Mouse (Mus musculus): ENCODE results near the gene Gm13271.
"Not testable (repeated sequence)": the region's sequence is repeated elsewhere in the genome, so short reads cannot be mapped to it uniquely, and the experiment has no call there.

Gene Gm13271

DNA sequence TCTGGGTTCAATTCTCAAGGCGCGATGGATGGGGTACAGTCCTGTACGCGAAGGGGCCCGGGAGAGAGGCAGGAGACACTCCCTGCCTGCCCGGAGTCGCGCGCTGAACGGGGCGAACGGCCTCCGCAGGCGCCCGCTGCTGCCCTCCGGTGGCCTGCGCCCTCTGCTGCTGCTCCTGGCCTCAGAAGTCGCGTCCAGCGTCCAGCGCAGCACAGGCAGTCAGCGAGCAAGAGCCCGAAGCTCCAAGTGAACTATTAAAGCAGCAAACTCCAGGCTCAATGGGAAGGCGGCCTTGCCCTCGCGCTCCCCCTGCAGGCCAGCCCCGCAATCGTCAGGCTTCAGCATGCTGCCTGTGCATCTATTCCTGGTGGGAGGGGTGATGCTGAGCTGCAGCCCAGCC, 5.8 kb downstream of the Gm13271 start:
- DNase-seq (ENCODE audit: low spot score in 2 of 2) = peak in 1 of 2 experiments; percentile 27

GRCm38 (mm10) chr4:88761776-88762175, 7.1 kb downstream of the Gm13271 start:
- DNase-seq (ENCODE audit: low spot score in 2 of 2) = peak; percentile 59 to 61

DNA sequence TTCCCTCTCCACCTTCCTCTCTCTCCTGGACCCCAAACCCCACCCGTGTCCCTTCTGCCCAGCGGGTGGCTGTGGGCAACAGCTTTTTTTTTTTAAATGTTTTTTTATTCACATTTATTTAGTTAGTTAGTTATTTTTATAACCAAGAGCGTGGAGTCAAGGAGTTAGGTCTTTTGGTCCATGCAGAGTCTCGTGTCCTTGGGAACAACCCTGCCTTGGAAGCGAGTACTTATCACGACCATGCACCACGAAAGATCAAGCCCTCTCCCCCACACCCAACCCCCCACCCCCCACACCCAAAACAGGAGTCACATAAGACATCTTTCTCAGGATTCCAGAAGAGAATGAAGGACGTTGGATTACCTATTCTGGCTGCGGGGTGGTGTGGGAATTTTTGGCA, 7.7 kb downstream of the Gm13271 start:
- not testable (repeated sequence) for DNase-seq (ENCODE audit: low spot score in 2 of 2)

DNA sequence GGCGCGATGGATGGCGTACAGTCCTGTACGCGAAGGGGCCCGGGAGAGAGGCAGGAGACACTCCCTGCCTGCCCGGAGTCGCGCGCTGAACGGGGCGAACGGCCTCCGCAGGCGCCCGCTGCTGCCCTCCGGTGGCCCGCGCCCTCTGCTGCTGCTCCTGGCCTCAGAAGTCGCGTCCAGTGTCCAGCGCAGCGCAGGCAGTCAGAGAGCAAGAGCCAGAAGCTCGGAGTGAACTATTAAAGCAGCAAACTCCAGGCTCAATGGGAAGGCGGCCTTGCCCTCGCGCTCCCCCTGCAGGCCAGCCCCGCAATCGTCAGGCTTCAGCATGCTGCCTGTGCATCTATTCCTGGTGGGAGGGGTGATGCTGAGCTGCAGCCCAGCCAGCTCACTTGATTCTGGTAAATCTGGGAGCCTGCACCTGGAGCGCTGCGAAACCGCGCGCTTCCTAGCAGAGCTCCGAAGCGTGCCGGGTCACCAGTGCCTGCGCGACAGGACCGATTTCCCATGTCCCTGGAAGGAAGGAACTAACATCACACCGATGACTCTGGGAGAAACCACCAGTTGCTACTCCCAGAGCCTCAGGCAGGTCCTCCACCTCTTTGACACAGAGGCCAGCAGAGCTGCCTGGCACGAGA, 8.8 kb downstream of the Gm13271 start:
- not testable (repeated sequence) for DNase-seq (ENCODE audit: low spot score in 2 of 2)

DNA sequence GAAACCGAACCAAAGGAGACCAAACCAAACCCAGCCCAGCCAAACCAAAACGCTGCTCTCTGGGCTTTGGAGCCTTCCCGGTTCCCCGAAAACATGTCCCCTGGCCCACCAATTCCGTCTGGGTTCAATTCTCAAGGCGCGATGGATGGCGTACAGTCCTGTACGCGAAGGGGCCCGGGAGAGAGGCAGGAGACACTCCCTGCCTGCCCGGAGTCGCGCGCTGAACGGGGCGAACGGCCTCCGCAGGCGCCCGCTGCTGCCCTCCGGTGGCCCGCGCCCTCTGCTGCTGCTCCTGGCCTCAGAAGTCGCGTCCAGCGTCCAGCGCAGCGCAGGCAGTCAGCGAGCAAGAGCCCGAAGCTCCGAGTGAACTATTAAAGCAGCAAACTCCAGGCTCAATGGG, 18.9 kb downstream of the Gm13271 start, which contains the start of gene Gm13290:
Gene Gm13290, plus strand, starts transcription at position 301 of the 400 bp plus-strand sequence.
- DNase-seq (ENCODE audit: low spot score in 2 of 2) = not testable (repeated sequence)

GRCm38 (mm10) chr4:88776622-88777021, 22.0 kb downstream of the Gm13271 start, which contains the start of gene Gm13289:
Gm13289 (plus strand) TSS chr4:88776922.
- DNase-seq (ENCODE audit: low spot score in 2 of 2) = not testable (repeated sequence)

- DNase-seq (ENCODE audit: low spot score in 2 of 2) = not testable (repeated sequence)
These were observed 24.9 kb downstream of the Gm13271 start, which contains the start of gene Gm13272 for GRCm38 (mm10) chr4:88779550-88779949. Gm13272 (plus strand) TSS chr4:88779850.

DNA sequence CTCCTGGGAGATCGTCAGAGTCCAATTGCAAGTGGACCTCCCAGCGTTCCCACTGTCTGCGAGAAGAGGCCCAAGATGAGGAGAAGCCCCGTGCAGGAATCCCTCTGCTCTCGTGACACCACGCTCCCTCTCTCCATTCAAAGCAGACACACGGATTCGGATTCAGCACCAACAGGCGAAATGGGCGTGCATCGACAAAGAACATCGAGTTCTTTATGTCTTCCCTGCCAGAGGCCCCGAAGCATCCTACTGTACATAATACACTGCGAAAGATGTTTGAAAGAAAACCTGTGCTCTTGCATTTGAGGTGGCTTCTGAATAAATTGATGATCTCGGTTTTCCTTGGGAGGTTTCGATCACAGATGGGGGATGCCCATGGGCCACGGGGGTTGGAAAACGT, 25.7 kb downstream of the Gm13271 start:
- DNase-seq (ENCODE audit: low spot score in 2 of 2) = not testable (repeated sequence)

DNA sequence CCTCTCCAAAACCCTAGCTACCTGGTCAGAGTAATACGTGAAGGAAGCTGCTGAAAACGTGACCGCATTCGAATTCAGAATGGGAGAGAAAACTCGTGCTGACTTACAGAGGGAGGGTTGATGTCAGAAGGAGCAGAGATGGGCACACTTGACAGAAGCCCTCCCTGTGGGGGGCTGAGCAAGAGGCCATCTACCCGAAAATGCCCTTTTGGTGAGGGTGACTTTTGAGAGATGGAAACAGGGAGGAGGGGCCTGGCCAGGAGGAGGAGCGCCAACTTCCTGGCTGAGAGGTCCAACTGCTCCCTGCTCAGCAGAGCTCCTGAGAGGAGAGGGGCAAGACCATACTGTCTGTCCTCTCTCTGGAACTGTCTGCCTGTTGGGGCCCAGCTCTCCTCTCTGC, 27.2 kb downstream of the Gm13271 start, which contains the start of gene Ifnz:
Gene Ifnz, plus strand, starts transcription at position 301 of the 400 bp plus-strand sequence.
- DNase-seq (ENCODE audit: low spot score in 2 of 2) = not testable (repeated sequence)

DNA sequence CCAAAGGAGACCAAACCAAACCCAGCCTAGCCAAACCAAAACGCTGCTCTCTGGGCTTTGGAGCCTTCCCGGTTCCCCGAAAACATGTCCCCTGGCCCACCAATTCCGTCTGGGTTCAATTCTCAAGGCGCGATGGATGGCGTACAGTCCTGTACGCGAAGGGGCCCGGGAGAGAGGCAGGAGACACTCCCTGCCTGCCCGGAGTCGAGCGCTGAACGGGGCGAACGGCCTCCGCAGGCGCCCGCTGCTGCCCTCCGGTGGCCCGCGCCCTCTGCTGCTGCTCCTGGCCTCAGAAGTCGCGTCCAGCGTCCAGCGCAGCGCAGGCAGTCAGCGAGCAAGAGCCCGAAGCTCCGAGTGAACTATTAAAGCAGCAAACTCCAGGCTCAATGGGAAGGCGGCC, 27.7 kb downstream of the Gm13271 start:
- not testable (repeated sequence) for DNase-seq (ENCODE audit: low spot score in 2 of 2)

DNA sequence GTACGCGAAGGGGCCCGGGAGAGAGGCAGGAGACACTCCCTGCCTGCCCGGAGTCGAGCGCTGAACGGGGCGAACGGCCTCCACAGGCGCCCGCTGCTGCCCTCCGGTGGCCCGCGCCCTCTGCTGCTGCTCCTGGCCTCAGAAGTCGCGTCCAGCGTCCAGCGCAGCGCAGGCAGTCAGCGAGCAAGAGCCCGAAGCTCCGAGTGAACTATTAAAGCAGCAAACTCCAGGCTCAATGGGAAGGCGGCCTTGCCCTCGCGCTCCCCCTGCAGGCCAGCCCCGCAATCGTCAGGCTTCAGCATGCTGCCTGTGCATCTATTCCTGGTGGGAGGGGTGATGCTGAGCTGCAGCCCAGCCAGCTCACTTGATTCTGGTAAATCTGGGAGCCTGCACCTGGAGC, 30.7 kb downstream of the Gm13271 start, which contains the start of gene Gm13276:
Gene Gm13276, plus strand, starts transcription at position 301 of the 400 bp plus-strand sequence.
- not testable (repeated sequence) for DNase-seq (ENCODE audit: low spot score in 2 of 2)

- peak; percentile 30 to 47 for DNase-seq (ENCODE audit: low spot score in 2 of 2)
These were observed 33.7 kb downstream of the Gm13271 start, which contains the start of gene Gm13277 for GRCm38 (mm10) chr4:88788402-88788801. Gm13277 (plus strand) TSS chr4:88788632.

GRCm38 (mm10) chr4:88791250-88791649, 36.6 kb downstream of the Gm13271 start, which contains the start of gene Gm13278:
Gm13278 (plus strand) TSS chr4:88791550.
- DNase-seq (ENCODE audit: low spot score in 2 of 2) = not testable (repeated sequence)

GRCm38 (mm10) chr4:88793936-88794675, 39.4 kb downstream of the Gm13271 start, which contains the start of gene Gm13275:
Gm13275 (plus strand) TSS chr4:88794487.
- DNase-seq (ENCODE audit: low spot score in 2 of 2) = peak; percentile 34 to 58

DNA sequence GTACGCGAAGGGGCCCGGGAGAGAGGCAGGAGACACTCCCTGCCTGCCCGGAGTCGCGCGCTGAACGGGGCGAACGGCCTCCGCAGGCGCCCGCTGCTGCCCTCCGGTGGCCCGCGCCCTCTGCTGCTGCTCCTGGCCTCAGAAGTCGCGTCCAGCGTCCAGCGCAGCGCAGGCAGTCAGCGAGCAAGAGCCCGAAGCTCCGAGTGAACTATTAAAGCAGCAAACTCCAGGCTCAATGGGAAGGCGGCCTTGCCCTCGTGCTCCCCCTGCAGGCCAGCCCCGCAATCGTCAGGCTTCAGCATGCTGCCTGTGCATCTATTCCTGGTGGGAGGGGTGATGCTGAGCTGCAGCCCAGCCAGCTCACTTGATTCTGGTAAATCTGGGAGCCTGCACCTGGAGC, 42.4 kb downstream of the Gm13271 start, which contains the start of gene Gm13279:
Gene Gm13279, plus strand, starts transcription at position 301 of the 400 bp plus-strand sequence.
- not testable (repeated sequence) for DNase-seq (ENCODE audit: low spot score in 2 of 2)

- DNase-seq (ENCODE audit: low spot score in 2 of 2) = not testable (repeated sequence)
These were observed 44.7 kb downstream of the Gm13271 start, which contains the start of gene Gm13285 for GRCm38 (mm10) chr4:88799365-88799764. Gm13285 (plus strand) TSS chr4:88799665.

- not testable (repeated sequence) for DNase-seq (ENCODE audit: low spot score in 2 of 2)
These were observed 48.3 kb downstream of the Gm13271 start, which contains the start of gene Gm13287 for GRCm38 (mm10) chr4:88802954-88803353. Gm13287 (plus strand) TSS chr4:88803254.

All from spleen, postnatal 14 days (tissue).